Mouse (Mus musculus): Measurements from ENCODE around the gene Arhgap17. TPM values are rescaled to one million over a fixed set of nuclear protein-coding genes. Genes with fewer than 3 reads are reported as not detected.

Gene Arhgap17
- polyA plus RNA-seq, 1 experiment from 2014 or later, result 21.3 TPM

DNA sequence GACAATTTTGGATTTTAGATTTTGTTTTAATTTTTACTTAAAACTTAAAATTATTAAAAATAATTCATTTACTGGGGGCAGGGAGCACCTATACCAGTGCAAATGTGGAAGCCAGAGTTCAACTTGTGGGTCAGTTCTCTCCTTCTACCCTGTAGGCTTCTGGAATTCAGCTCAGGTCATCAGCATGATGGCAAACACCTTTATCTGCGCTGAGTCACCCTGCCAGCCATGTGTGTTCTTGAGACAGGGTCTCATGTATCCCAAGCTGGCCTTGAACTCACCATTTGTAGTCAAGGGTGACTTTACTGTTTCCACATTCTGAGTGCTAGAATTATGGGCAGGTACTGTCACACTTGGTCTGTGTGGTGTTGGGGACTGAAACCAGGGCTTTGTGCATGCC is 45.6 kb downstream of the Arhgap17 start:
- Histone ChIP-seq H3K4me2 (replicated peaks; ENCODE audit: low read depth, low read length) (no peak overlapping the region), H3K27me3 (ENCODE audit: insufficient read depth, low read length) (no peaks in the 10 kb centered on the region), H3K9me3 (ENCODE audit: low read length) (no peaks in the 10 kb centered on the region), H3K36me3 (ENCODE audit: insufficient read depth, low read length) (peaks cover 47% of the 10 kb centered on the region), H3K9ac (replicated peaks; ENCODE audit: low read length) (no peak overlapping the region), H3K4me1 (ENCODE audit: insufficient read depth, low read length) (0 out of 2 replicates have a peak, but pooled peaks cover 2% of the 10 kb centered on the region), H3K4me3 (ENCODE audit: low read length) (no peak overlapping the region), H3K27ac (ENCODE audit: low read length) (no peak overlapping the region)
- WGBS, result 95% methylated on average over 1 of the region's 1 CpGs
- no peak for ATAC-seq (ENCODE audit: low FRiP score, low TSS enrichment)

DNA sequence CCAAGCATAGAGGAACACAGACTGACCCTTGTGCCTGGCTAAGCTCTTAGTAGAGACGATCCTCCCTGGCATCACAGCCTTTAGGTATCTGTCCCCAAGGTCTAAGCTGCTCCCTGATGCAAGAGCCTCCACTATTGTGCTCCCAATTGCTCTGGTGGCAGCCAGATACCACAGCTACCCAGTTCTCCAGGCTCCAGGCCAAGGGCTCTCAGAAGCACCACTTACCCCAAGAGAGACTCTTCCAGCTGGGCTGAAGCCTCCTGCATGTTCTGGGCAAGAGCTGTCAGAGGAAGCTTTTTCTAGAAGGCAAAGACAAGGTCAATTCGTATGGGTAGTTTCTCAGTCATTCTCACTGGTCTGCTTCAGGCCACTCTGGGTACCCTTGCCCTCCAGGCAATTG is 46.3 kb downstream of the Arhgap17 start:
- no peak for ATAC-seq (ENCODE audit: low FRiP score, low TSS enrichment)
- 85% methylated on average over 2 of the region's 2 CpGs for WGBS
- no peak overlapping the region for H3K9ac ChIP-seq (replicated peaks; ENCODE audit: low read length)
- H3K27ac ChIP-seq (ENCODE audit: low read length), result no peak overlapping the region
- H3K9me3 ChIP-seq (ENCODE audit: low read length), result no peaks in the 10 kb centered on the region
- no peak overlapping the region for H3K4me3 ChIP-seq (ENCODE audit: low read length)
- no peaks in the 10 kb centered on the region for H3K27me3 ChIP-seq (ENCODE audit: insufficient read depth, low read length)
- H3K4me2 ChIP-seq (replicated peaks; ENCODE audit: low read depth, low read length), result no peak overlapping the region
- H3K36me3 ChIP-seq (ENCODE audit: insufficient read depth, low read length), result peaks cover 55% of the 10 kb centered on the region
- H3K4me1 ChIP-seq (ENCODE audit: insufficient read depth, low read length), result no peaks in the 10 kb centered on the region

DNA sequence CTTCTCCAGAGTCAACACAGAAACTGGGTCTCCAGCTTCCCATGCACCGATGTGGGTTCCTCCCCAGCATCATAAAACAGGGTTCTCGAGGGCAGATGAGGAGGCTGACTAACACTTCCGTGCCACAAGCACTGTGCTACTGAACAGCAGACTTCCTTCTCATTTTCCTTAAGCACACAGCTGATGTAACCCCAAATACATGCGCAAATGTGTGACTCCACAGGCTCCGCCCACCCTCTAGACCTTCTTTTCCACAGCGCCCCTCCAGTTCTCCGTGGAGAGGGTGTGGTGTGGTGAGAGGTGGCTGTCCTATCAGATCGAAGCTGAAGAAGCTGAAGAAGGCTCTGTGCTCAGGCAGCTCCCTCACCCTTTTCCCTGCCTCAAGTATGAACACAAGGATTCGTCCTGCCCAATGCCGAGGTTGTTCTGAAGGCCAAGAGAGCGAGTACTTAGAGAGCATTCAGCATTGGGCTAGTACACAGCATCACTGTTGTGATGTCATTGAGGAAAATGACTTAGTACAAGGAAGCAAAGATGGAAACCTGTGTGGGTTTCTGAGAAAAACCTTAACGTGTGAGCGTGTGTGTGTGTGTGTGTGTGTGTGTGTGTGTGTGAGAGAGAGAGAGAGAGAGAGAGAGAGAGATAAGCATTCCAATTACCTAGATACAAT is 47.1 kb downstream of the Arhgap17 start:
- H3K4me2 ChIP-seq (replicated peaks; ENCODE audit: low read depth, low read length), result no peak overlapping the region
- H3K4me3 ChIP-seq (ENCODE audit: low read length), result no peak overlapping the region
- no peaks in the 10 kb centered on the region for H3K27me3 ChIP-seq (ENCODE audit: insufficient read depth, low read length)
- no peak for ATAC-seq (ENCODE audit: low FRiP score, low TSS enrichment)
- H3K27ac ChIP-seq (ENCODE audit: low read length), result no peak overlapping the region
- no peak overlapping the region for H3K9ac ChIP-seq (replicated peaks; ENCODE audit: low read length)
- H3K4me1 ChIP-seq (ENCODE audit: insufficient read depth, low read length), result no peaks in the 10 kb centered on the region
- WGBS, result 83% methylated on average over 13 of the region's 13 CpGs
- peaks cover 58% of the 10 kb centered on the region for H3K36me3 ChIP-seq (ENCODE audit: insufficient read depth, low read length)
- no peaks in the 10 kb centered on the region for H3K9me3 ChIP-seq (ENCODE audit: low read length)

DNA sequence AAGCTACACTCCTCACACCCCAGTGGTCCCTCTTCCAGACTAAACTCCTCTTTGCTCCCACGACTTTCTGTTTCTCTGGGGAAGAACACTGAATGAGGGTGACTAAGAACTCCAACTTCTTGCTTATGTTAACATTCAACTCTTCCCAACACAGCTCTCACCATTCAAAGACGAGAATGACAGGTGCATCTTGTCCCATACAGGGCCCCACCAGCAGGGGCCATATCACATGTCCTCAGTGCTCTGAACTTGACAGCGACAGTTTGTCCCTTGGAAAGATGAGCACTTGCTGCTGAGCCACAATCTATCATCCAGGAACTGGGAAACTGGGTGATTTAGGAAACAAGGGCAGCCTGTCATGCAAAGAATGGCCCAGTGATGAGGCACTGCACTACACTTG is 57.0 kb downstream of the Arhgap17 start:
- Histone ChIP-seq H3K4me1 (ENCODE audit: insufficient read depth, low read length) (no peaks in the 10 kb centered on the region), H3K4me2 (replicated peaks; ENCODE audit: low read depth, low read length) (no peak overlapping the region), H3K4me3 (ENCODE audit: low read length) (no peak overlapping the region), H3K36me3 (ENCODE audit: insufficient read depth, low read length) (peaks cover 36% of the 10 kb centered on the region), H3K27ac (ENCODE audit: low read length) (no peak overlapping the region), H3K9ac (replicated peaks; ENCODE audit: low read length) (no peak overlapping the region), H3K9me3 (ENCODE audit: low read length) (no peaks in the 10 kb centered on the region), H3K27me3 (ENCODE audit: insufficient read depth, low read length) (no peaks in the 10 kb centered on the region)
- WGBS, result 53% methylated on average over 3 of the region's 3 CpGs
- no peak for ATAC-seq (ENCODE audit: low FRiP score, low TSS enrichment)

DNA sequence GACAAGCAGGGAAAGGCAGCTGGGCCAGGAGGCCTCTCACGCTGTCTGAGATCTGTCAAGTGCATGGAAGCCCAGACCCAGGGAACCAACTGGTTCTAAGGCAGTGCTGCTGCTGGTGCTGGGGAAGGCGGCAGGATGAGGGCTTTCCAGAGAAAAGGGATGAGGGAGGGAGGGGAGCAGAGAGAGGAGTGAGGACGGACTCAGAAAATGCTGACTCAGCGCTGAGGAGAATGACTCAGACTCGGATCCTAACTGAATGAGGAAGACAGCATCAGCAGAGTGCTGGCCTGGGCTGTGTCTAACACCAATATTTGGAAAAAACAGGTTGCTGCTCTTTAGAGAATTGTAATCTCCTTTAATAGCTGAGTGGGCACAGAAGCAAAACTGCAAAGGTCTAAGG is 57.9 kb downstream of the Arhgap17 start:
- Histone ChIP-seq H3K9ac (replicated peaks; ENCODE audit: low read length) (no peak overlapping the region), H3K27ac (ENCODE audit: low read length) (no peak overlapping the region), H3K4me1 (ENCODE audit: insufficient read depth, low read length) (no peaks in the 10 kb centered on the region), H3K27me3 (ENCODE audit: insufficient read depth, low read length) (no peaks in the 10 kb centered on the region), H3K4me2 (replicated peaks; ENCODE audit: low read depth, low read length) (no peak overlapping the region), H3K9me3 (ENCODE audit: low read length) (no peaks in the 10 kb centered on the region), H3K36me3 (ENCODE audit: insufficient read depth, low read length) (peaks cover 36% of the 10 kb centered on the region), H3K4me3 (ENCODE audit: low read length) (no peak overlapping the region)
- no peak for ATAC-seq (ENCODE audit: low FRiP score, low TSS enrichment)
- WGBS, result 72% methylated on average over 5 of the region's 5 CpGs

DNA sequence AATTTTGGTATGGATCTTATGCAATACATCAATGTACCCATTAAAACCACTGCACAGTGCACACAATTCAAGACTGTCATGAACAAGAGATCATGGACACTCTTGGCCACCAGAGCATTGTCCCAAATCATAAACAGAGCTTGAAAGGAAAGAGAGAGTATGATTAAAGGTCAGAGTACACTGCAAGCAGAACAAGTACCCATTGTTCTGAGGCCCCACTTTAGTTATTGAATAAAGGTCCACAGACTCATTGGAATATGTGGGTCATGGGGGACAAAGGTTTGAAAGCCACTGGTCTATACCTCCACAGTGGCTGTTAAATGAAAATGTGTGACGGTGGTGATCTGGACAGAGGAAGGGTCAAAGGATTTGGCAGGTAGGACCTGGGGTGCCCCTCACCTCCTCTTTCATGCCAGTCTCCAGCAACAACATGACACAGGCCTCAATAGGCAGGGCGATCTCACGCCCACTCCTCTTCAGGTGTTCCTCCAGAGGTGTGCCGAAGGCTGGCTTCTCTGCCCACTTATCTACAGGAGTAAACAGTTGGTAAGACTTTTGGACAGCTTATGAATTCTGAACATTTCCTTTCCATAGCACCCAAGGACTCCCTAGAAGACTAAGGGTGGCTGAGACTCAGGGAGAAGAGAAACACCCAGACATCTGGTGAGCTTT is 61.7 kb downstream of the Arhgap17 start:
- Histone ChIP-seq H3K4me2 (replicated peaks; ENCODE audit: low read depth, low read length) (no peak overlapping the region), H3K9ac (replicated peaks; ENCODE audit: low read length) (no peak overlapping the region), H3K4me3 (ENCODE audit: low read length) (no peak overlapping the region), H3K27me3 (ENCODE audit: insufficient read depth, low read length) (no peaks in the 10 kb centered on the region), H3K9me3 (ENCODE audit: low read length) (no peaks in the 10 kb centered on the region), H3K27ac (ENCODE audit: low read length) (no peak overlapping the region), H3K36me3 (ENCODE audit: insufficient read depth, low read length) (peaks cover 49% of the 10 kb centered on the region), H3K4me1 (ENCODE audit: insufficient read depth, low read length) (no peaks in the 10 kb centered on the region)
- WGBS, result 96% methylated on average over 4 of the region's 4 CpGs
- no peak for ATAC-seq (ENCODE audit: low FRiP score, low TSS enrichment)

DNA sequence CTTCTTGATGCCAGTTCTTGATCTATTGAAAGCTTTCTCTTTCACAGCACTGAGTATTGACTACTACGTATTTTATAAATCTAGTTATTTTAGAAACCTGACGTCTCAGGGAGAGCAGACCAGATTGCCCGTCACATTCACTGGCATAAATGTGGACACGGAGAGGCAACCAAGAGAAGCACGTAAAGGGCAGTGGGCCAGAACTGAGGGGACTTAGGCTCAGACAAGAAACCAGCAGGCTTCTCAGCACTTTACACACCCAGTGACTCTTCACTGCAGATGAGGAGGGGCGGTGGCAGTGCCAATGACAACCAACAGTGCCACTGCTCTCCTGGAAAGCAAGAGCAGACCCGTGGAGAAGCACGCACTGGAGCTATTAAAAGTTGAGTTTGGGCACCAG is 62.5 kb downstream of the Arhgap17 start:
- H3K36me3 ChIP-seq (ENCODE audit: insufficient read depth, low read length), result peaks cover 50% of the 10 kb centered on the region
- H3K27ac ChIP-seq (ENCODE audit: low read length), result no peak overlapping the region
- WGBS, result 63% methylated on average over 8 of the region's 8 CpGs
- no peak overlapping the region for H3K4me3 ChIP-seq (ENCODE audit: low read length)
- H3K4me1 ChIP-seq (ENCODE audit: insufficient read depth, low read length), result no peaks in the 10 kb centered on the region
- no peak overlapping the region for H3K9ac ChIP-seq (replicated peaks; ENCODE audit: low read length)
- no peak for ATAC-seq (ENCODE audit: low FRiP score, low TSS enrichment)
- H3K4me2 ChIP-seq (replicated peaks; ENCODE audit: low read depth, low read length), result no peak overlapping the region
- H3K9me3 ChIP-seq (ENCODE audit: low read length), result no peaks in the 10 kb centered on the region
- H3K27me3 ChIP-seq (ENCODE audit: insufficient read depth, low read length), result no peaks in the 10 kb centered on the region

DNA sequence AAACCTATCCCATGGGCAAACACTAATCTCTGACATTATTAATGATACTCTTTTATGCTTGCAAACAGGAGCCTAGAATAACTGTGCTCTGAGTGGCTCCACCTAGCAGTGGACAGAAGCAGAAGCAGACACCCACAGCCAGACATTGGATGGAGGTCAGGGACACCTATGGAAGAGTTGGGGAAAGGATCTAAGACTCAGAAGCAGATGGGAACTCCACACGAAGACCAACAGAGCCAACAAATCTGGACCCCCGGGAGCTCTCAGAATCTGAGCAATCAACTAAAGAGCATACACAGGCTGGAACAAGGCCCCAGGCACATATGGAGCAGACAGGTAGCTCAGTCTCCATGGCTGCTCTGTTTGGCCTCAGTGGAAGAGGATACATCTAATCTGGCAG is 64.3 kb downstream of the Arhgap17 start:
- no peak overlapping the region for H3K9ac ChIP-seq (replicated peaks; ENCODE audit: low read length)
- ATAC-seq (ENCODE audit: low FRiP score, low TSS enrichment), result no peak
- H3K27me3 ChIP-seq (ENCODE audit: insufficient read depth, low read length), result no peaks in the 10 kb centered on the region
- no peaks in the 10 kb centered on the region for H3K9me3 ChIP-seq (ENCODE audit: low read length)
- WGBS, result 82% methylated on average over 2 of the region's 2 CpGs
- H3K4me3 ChIP-seq (ENCODE audit: low read length), result no peak overlapping the region
- no peak overlapping the region for H3K27ac ChIP-seq (ENCODE audit: low read length)
- no peaks in the 10 kb centered on the region for H3K4me1 ChIP-seq (ENCODE audit: insufficient read depth, low read length)
- peaks cover 41% of the 10 kb centered on the region for H3K36me3 ChIP-seq (ENCODE audit: insufficient read depth, low read length)
- no peak overlapping the region for H3K4me2 ChIP-seq (replicated peaks; ENCODE audit: low read depth, low read length)

DNA sequence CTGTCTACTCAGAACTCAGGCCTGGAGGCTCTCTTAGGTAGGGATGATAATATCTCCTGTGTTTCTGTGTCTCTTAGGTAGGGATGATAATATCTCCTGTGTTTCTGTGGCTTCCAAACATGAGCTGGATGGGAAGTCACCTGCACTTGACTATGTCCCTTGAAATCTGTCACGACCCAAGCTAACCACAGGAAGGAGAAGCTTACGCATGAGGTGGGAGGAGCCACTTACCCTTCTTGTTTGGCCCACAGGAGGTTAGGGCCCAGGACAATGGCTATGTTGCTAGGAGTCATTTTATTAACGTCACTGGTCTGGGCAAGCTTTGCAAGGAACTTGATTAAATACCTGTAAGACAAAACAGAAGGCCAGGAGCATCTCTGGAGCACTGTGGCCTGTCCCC is 69.5 kb downstream of the Arhgap17 start:
- H3K27me3 ChIP-seq (ENCODE audit: insufficient read depth, low read length), result no peaks in the 10 kb centered on the region
- ATAC-seq (ENCODE audit: low FRiP score, low TSS enrichment), result no peak
- H3K27ac ChIP-seq (ENCODE audit: low read length), result no peak overlapping the region
- H3K4me3 ChIP-seq (ENCODE audit: low read length), result no peak overlapping the region
- WGBS, result 82% methylated on average over 3 of the region's 3 CpGs
- H3K9ac ChIP-seq (replicated peaks; ENCODE audit: low read length), result no peak overlapping the region
- H3K36me3 ChIP-seq (ENCODE audit: insufficient read depth, low read length), result peaks cover 44% of the 10 kb centered on the region
- no peak overlapping the region for H3K4me2 ChIP-seq (replicated peaks; ENCODE audit: low read depth, low read length)
- H3K9me3 ChIP-seq (ENCODE audit: low read length), result no peaks in the 10 kb centered on the region
- no peaks in the 10 kb centered on the region for H3K4me1 ChIP-seq (ENCODE audit: insufficient read depth, low read length)

DNA sequence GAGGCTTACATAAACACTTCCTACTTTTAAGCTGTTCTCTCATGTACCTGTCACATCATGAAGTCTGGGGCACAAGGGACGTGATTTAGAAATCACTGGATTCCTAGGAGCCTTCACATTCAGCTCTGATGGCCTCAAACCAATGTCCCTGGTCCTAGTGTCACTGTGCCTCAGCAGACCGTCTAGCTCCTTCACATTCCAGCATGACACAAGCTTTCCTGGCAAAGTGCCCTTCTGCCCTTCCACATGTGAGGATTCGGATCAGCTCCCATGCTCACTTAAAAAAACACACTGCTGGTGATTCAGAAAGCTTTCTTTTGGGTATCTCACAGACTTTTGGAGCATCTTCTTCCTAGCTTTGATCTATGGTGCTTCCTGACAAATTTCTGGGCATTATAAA is 71.5 kb downstream of the Arhgap17 start:
- Histone ChIP-seq H3K9me3 (ENCODE audit: low read length) (no peaks in the 10 kb centered on the region), H3K36me3 (ENCODE audit: insufficient read depth, low read length) (peaks cover 45% of the 10 kb centered on the region), H3K27me3 (ENCODE audit: insufficient read depth, low read length) (no peaks in the 10 kb centered on the region), H3K9ac (replicated peaks; ENCODE audit: low read length) (no peak overlapping the region), H3K27ac (ENCODE audit: low read length) (no peak overlapping the region), H3K4me2 (replicated peaks; ENCODE audit: low read depth, low read length) (no peak overlapping the region), H3K4me1 (ENCODE audit: insufficient read depth, low read length) (no peaks in the 10 kb centered on the region), H3K4me3 (ENCODE audit: low read length) (no peak overlapping the region)
- ATAC-seq (ENCODE audit: low FRiP score, low TSS enrichment), result no peak
- 34% methylated on average over 3 of the region's 3 CpGs for WGBS
